Mouse (Mus musculus) cerebellum, adult 11-12 months (tissue): ENCODE data around the gene Meox1.

Experiments used
- DNase-seq: peaks from one replicate; pipeline ENCODE4 v3.0.0; 2022

Meox1 gene

GRCm38 (mm10) chr11:101896546-101897361 lies 2.6 kb upstream of the Meox1 start:
- DNase-seq, result no peak

- no peak for DNase-seq
Measured at GRCm38 (mm10) chr11:101893560-101893959, 614 bp downstream of the Meox1 start.

DNA sequence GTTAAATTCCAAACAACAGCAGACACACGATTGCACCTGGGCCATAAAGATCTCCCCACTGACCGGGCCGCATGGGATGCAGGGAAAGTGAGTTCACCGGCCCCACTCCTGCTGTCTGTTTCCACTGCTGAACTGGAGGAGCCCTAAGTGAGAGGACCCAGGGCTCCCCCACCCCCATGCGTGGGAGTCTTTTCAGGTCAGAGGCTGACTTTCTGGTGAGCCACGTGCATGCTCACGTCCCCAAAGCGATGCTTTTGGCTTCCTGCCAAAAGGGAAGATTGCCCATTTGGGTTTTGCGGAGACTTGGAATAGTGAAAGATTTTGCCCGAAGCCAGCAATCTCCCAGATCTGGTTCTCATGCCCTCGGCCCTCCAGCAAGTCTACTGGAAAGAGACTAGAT lies 2.7 kb downstream of the Meox1 start:
- no peak for DNase-seq

DNA sequence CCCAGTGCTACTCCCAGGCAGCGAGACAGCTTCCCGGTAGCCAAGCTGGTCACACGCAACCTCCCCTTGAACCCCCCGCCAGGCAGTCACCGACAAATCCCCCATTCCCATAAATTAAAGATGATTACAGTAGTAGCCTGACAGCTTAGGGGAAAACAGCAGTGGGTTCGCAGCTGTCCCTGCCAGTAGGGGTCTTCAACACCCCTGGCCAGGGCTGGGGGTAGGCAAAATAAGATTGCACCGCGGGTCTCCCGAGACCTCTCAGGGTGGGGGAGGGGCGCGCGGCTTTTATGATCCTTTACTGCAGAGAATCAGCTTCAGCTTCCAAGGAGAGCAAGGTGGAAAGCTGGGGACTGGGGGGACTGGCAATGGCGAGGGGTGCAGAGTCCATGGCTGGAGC lies 4.4 kb downstream of the Meox1 start:
- no peak for DNase-seq

DNA sequence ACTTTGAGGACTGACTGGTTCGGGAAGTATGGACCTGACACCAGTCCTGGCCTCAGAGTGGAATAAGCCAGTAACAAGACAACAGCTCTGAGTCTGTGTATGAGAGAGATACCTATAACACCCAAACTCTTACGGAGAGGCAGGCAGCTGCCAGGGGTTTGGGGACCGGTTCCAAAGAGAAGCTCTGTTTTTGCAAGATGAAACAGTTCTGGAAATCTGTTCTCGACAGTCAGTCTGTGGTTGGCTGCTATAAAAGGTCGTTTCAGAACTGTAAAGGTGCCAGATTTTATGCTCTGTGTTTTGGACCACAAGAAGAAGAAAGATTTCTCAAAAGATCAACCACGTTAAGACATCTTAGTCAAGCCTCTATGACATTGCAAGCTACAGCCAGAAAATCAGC lies 5.4 kb downstream of the Meox1 start:
- no peak for DNase-seq

GRCm38 (mm10) chr11:101886436-101886835 lies 7.7 kb downstream of the Meox1 start:
- DNase-seq, result no peak

GRCm38 (mm10) chr11:101885881-101886319 lies 8.3 kb downstream of the Meox1 start:
- no peak for DNase-seq

GRCm38 (mm10) chr11:101885232-101885631 lies 8.9 kb downstream of the Meox1 start:
- DNase-seq, result no peak

DNA sequence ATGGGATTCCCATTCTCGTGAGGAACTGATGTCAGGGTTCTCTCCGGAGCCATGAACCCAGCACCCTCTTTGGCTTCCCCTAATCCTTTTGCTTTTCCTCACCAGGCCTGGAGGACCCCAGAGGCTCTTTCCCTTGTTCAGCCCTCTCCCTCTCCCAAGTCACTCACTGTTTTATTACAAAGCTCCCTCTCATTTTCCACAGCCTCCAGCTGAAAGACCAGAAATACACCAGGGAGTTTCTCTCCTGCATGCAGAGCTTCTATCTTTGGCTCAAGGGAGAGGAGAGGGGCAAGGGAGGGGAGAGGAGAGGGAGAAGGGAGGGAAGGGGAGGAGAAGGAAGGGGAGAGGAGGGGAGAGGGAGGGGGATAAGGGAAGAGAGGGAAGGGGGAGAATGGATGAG lies 10.3 kb downstream of the Meox1 start:
- DNase-seq, result no peak

DNA sequence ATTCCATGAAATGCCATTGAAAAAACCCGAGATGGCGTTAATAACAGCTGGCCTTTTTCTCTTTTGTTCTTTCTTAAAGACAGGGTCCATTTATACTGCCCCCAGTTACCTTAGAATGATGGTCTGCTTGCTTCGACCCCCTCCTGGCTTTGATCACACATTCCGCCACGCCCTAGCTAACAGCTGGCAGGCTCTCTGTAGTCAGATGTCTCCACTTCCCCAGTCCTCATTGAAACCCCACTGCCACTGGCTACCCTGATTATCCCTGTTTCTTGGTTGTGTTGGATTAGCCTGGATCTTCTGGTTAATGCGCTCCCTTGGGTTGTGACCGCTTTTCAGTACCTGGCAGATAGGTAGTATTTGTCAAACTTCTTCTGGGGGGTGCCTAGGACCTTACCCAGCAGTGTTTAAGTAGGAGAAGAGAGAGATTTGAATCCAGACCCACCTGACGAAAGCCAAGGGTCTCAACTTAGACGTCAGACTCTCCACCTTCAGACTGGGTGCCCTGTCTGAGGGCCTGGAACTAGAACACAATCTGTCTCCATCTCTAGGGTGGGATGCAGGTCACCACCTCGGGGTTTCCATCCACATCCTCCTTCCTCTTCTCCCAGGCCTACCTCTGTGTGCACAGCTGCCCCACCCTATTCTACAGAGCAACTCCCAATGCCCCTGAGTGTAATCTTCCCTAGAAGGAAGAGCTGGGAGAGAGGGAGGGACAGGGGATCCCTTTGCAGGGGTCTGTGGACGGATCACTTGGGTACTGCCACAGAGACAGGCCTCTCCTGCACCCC lies 11.5 kb downstream of the Meox1 start:
- no peak for DNase-seq

- peak; percentile 30 for DNase-seq
Measured at GRCm38 (mm10) chr11:101881604-101882071, 12.5 kb downstream of the Meox1 start.

GRCm38 (mm10) chr11:101881185-101881584 lies 13.0 kb downstream of the Meox1 start:
- no peak for DNase-seq

GRCm38 (mm10) chr11:101879672-101880071 lies 14.5 kb downstream of the Meox1 start:
- DNase-seq, result no peak

- no peak for DNase-seq
Measured at GRCm38 (mm10) chr11:101878696-101879095, 15.5 kb downstream of the Meox1 start.

GRCm38 (mm10) chr11:101874978-101875377 lies 19.2 kb downstream of the Meox1 start:
- DNase-seq, result no peak

DNA sequence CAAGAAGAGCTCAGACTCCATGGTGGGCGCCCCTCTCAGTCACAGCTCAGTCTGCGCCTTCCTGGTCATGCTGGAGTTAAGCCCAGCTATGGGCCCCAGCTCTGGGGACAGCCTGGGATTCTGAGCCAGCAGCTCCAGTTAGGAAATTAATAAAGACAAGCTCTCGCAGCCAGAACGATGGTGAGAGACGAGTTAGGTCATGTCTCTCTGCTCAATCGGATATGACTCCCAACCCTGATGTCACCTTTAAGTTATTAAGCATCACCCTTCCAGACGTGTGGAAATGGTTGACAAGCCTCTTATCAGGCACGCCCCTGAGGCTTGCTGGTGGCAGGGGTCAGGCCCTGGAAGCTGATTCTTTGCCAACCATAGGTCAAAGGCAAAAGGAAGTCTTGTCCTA lies 20.3 kb downstream of the Meox1 start:
- no peak for DNase-seq

DNA sequence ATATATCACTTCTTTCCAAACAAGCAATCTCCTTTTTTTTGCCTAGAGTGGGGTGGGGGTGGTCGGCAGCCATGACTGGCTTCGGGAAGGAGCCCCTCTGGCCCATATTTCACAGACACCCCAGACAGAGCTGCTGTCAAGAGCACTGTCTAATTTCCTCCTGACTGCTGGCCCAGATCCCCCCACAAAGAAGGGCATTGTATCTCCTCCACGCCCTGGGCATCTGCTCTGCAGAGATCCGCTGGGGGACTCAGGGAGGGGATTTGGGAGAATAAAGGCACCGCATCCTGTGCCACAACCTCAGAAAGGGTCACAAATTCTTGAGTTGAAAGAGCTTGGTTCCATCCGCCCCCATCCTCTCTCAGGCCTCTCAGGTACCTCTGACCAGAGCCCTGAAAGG lies 22.7 kb downstream of the Meox1 start:
- no peak for DNase-seq

GRCm38 (mm10) chr11:101870067-101870765 lies 24.0 kb downstream of the Meox1 start:
- DNase-seq, result no peak

DNA sequence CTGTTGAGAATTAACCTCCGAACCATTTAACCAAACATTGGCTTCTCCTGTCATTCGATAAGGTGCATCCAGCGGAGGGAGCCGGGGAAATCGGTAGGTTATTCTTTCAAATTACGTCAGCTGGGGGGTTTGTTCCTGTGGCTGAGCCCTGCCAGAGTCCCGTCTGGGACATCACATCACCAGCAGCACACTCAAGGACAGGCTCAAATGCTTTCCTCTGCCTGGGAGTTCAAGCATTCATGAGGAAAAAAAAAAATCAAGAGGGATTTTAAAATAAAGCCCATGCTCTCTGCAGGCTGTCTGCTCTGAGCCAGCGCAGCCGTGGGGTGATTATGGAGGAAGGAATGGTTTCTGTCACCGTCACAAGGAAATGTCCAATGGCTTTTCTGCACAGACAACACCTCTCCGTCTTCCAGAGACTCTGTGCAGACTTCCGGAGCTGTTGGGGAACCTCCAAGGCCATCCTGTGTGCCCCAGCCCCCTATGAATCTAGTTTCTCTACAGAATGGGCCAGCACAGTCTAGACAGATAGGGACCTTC lies 26.6 kb downstream of the Meox1 start:
- no peak for DNase-seq

GRCm38 (mm10) chr11:101858742-101859141 lies 35.4 kb downstream of the Meox1 start:
- no peak for DNase-seq

DNA sequence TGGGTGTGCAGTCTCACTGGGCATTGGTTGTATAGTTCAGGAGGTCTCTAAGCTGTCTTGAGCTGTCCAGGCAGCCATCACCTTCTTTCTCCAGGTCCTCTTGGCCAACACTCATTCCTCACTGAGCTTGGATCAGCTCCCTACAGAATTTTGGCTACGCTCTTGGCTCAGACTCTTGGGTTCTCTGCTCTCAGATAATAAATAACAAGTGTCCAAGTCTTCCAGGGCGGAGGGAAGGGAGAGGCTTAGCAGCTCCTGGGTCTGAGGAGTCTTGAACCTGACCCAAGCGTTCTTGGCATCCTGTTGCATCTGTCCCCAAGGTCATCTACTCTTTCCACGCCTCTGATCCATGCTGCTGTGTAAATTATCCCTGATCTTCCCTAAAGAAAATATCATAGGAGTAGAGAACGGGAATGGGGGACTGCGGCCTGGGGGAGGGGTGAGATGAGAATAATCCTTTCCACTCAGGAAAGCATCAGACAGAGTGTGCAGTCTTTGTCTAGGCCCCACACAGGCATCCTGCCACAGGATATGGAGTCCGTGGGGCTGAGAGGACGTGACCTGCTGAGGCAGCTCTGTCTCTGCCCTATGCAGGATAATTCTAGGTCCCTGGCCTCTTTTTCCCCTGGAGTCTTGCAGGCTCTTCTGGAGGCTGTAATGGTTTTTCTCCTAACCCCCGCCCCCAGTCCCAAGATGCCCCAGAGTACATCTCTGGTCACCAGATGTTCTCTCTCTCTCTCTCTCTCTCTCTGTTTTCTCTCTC lies 38.0 kb downstream of the Meox1 start:
- peak; percentile 64 for DNase-seq

DNA sequence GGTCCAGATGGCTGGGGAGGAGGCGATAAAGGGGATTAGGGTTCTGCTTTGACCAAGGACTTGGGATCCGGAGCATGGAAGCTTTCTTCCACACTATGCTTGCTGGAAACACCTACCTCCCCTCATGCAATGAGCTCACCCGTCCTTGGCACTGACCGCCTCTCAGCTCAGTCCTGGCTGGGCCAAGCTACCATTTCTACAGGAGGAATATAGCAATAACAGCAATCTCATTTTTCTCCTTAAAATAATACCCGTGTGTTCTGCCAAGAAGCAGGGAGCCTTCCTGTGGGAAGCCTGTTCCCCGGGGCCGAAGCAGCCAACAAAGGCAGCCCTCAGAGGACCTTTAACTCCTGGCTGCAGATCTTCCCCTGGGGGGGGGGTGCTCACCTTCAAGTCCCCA lies 43.1 kb downstream of the Meox1 start:
- DNase-seq, result peak; percentile 43
